Mouse (Mus musculus): ENCODE measurements around the gene Zfp541.

Zfp541 gene

DNA sequence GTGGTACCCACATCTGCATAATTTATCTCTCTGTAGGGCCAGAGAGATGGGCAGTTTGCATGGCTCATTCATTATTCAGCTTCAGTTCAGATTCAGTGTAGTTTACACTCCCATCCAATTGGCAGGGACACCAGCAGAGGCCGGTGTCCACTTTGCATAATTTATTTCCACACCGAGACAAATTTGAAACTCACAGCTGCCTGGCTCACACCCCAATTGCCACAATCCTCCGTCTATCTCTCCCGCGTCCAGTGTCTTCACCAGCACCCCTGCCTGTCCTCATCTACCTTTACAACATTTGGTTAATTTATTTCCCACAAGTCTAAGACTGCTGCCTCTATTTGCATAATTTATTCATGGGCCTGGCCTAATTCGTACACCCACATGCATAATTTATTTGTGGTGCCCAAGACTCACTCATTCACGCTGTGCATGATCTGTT lies 73.4 kb downstream of the Zfp541 start:
- no peak for DNase-seq (ENCODE audit: low read depth, low spot score)

More for the DNA sequence above, 73.4 kb downstream of the Zfp541 start:
- Histone ChIP-seq H3K36me3 (ENCODE audit: control insufficient read depth, insufficient read depth, low read length, poor library complexity, severe bottlenecking) (no peaks in the 10 kb centered on the region), H3K27me3 (ENCODE audit: control insufficient read depth, insufficient read depth, low read length, poor library complexity, severe bottlenecking) (no peaks in the 10 kb centered on the region)

Measured in splenic B cell, adult 2 months (primary cell).